Mouse (Mus musculus) gastrocnemius, postnatal 36 days (tissue): ENCODE measurements around the gene Zfp976. TPM values are rescaled to one million over a fixed set of nuclear protein-coding genes. Genes with fewer than 3 reads are reported as not detected.
"Not testable (repeated sequence)": the region's sequence is repeated elsewhere in the genome, so short reads cannot be mapped to it uniquely, and the experiment has no call there.

Experiments used
- DNase-seq, 2 experiments: peaks; one replicate each; pipeline ENCODE4 v3.0.0; 2022
- intact Hi-C: fragments of 180-260 bp; cut with DNase I; formaldehyde crosslinking; loops from one replicate; pipeline ENCODE4 v1.15.1; 2025
- long read RNA-seq, 2 experiments: library from polyadenylated mRNA; stranded (forward); transcript quantifications; one replicate each; pipeline ENCODE4 v2.0.0; 2021
- microRNA-seq, 2 experiments: library from miRNA; unstranded; fragments of <30 nt; microRNA quantifications; one replicate each; pipeline ENCODE4 v1.2.0; 2021
- total RNA-seq, 2 experiments: library from RNA; stranded (reverse); gene quantifications; 2 replicates each; pipeline ENCODE4 v1.2.3; 2021

The Zfp976 gene
- 1 to 10 TPM in 1 of 2 experiments, under 1 TPM in 1; 0.42 to 1.4 TPM for total RNA-seq
- long read RNA-seq, experiment 1, result 0 reads
- long read RNA-seq, experiment 2, result 0 reads

GRCm38 (mm10) chr7:42642152-42643115, at the start of gene Zfp976:
Gene Zfp976, minus strand, starts transcription at chr7:42642588.
- intact Hi-C loops, result not testable (repeated sequence)
- peak; percentile 18 to 34 for DNase-seq

GRCm38 (mm10) chr7:42680081-42680480, 37.7 kb upstream of the Zfp976 start:
- DNase-seq, intact Hi-C loops: not testable (repeated sequence)

GRCm38 (mm10) chr7:42679646-42680045, 37.3 kb upstream of the Zfp976 start:
- intact Hi-C loops, DNase-seq: not testable (repeated sequence)

GRCm38 (mm10) chr7:42660140-42660539, 17.8 kb upstream of the Zfp976 start:
- intact Hi-C loops, DNase-seq: not testable (repeated sequence)

- intact Hi-C loops, DNase-seq: not testable (repeated sequence)
Observed at GRCm38 (mm10) chr7:42655211-42655610, 12.8 kb upstream of the Zfp976 start.

- DNase-seq, intact Hi-C loops: not testable (repeated sequence)
Observed at GRCm38 (mm10) chr7:42643120-42643620, 782 bp upstream of the Zfp976 start.

GRCm38 (mm10) chr7:42631031-42631430, 11.4 kb downstream of the Zfp976 start:
- DNase-seq, intact Hi-C loops: not testable (repeated sequence)

- intact Hi-C loops, result not testable (repeated sequence)
Observed at GRCm38 (mm10) chr7:42595666-42596065, 46.7 kb downstream of the Zfp976 start.

GRCm38 (mm10) chr7:42592413-42592812, 50.0 kb downstream of the Zfp976 start, which contains the start of gene Zfp977:
Gene Zfp977, minus strand, starts transcription at chr7:42592547.
- intact Hi-C loops, DNase-seq: not testable (repeated sequence)

More at GRCm38 (mm10) chr7:42595666-42596065, 46.7 kb downstream of the Zfp976 start:
- not testable (repeated sequence) for DNase-seq

- DNase-seq, intact Hi-C loops: not testable (repeated sequence)
Observed at GRCm38 (mm10) chr7:42591311-42591710, 51.1 kb downstream of the Zfp976 start.

GRCm38 (mm10) chr7:42578488-42578887, 63.9 kb downstream of the Zfp976 start, which contains the start of gene Gm21028:
Gene Gm21028, minus strand, starts transcription at chr7:42578588.
- intact Hi-C loops, result no loop called here
- DNase-seq, result no peak

Small RNA genes lying within 50 kb of the gene (microRNA-seq; reads per million reads assigned to microRNA genes)
- 0 reads per million in 2 experiments for gene Gm24938

Other genes starting within 250 kb of the Zfp976 start
- not detected for gene 4933421I07Rik, start 194.5 kb downstream of the Zfp976 start, total RNA-seq
- 1 to 10 TPM; 4.2 to 6.7 TPM for gene Zfp141, start 136.8 kb downstream of the Zfp976 start, total RNA-seq
- not detected for gene Gm21028, start 64.0 kb downstream of the Zfp976 start, total RNA-seq
- under 1 TPM; 0.30 to 0.31 TPM for gene Zfp977, start 50.0 kb downstream of the Zfp976 start, total RNA-seq
- gene Zfp975, start 50.2 kb upstream of the Zfp976 start, total RNA-seq, result 1 to 10 TPM; 2.7 to 3.8 TPM
- not detected for gene Gm17067, start 84.4 kb upstream of the Zfp976 start, total RNA-seq
- gene Vmn2r62, start 150.9 kb upstream of the Zfp976 start, total RNA-seq, result not detected
- gene Gm2381, start 224.6 kb upstream of the Zfp976 start, total RNA-seq, result under 1 TPM in 1 of 2 experiments, not detected in 1; 0.10 TPM